Mouse (Mus musculus): ENCODE results near the gene Macrod2.

GRCm38 (mm10) chr2:141831515-141831914, 1436.4 kb downstream of the Macrod2 start:
- TF ChIP-seq POLR2A (IDR thresholded peaks at IDR 0.05; ENCODE audit: low read depth, low read length) (no peak), CTCF (IDR thresholded peaks at IDR 0.05; ENCODE audit: extremely low read depth, insufficient read length, insufficient replicate concordance, low read depth, low read length) (no peak)
